Mouse (Mus musculus): ENCODE results near the gene Rora.

The Rora gene

GRCm38 (mm10) chr9:69372871-69373270 is 719.3 kb downstream of the Rora start:
- DNase-seq: no peak

- peak; percentile 19 for DNase-seq
Measured at GRCm38 (mm10) chr9:69376982-69377653, 723.5 kb downstream of the Rora start.

GRCm38 (mm10) chr9:69377654-69378045 is 724.1 kb downstream of the Rora start:
- DNase-seq: no peak

DNA sequence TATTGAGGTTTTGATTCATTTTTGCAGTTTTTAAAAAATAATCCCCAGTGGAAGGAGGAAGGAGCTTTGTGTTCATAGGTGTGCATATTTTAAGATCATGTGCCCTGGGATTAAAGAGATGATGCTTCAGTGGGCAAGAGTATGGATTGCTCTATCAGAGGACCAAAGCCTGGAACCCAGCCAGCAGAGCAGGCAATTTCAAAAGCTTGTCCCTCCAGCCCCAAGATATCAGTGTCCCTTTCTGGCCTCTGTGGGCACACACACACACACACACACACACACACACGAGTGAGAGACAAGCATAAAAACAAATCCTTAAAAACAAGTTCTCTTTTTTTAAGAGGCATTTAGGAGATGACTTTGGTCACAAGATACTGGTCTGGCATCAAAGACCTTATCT is 727.0 kb downstream of the Rora start:
- no peak for DNase-seq

DNA sequence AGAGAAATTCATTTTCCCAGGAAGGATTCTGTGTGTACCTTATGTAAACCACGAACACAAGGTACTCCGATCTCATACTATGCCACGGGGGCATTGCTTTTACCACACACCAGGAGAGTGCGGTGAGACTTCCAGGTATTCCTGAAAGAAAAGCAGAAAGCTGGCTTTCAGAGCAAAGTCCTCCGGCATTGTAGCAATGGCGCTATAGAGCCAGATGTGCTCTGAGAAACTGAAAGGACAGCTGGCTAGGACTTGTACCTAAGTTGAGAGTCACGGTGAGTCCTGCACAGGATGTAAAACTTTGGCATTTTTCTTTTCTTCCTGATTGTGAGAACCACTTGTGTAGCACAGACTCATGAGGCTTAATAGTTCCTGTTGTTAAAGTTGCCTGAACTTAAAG is 728.2 kb downstream of the Rora start:
- DNase-seq: peak; percentile 23

DNA sequence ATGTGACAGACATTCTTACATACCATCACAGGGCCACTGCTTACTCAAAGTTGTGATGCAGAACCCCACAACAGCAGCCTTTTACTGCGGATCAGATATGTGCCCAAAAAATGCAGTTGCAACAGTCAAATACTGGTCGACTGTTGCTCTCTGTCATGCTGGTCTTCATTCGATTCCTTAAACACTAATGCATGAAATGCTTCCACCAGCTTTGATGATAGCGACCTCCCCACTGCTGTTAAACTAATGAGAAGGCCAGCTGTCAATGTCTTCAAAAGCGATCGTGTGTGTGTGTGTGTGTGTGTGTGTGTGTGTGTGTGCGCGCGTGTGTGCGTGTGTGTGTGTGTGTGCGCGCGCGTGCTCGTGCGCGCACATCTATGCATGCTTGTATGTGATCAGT is 730.9 kb downstream of the Rora start:
- no peak for DNase-seq

DNA sequence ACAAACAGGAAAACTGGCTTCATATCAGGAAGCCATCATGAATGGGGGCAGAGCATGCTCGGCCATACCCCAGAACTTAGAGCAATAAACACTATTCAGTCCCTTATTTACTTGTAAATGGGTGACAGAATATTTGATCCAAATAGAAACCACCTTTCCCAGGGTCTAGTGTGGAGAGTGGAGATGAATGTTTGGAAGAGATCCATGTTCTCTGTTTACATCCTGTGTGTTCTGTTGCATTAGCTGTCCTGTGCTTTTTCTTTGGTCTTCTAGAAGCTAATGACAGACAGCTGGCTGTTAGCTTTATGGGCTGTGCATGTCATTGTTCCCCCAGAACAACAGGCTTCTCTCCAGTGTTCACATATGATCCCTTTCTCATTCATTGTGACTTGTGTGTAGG is 731.3 kb downstream of the Rora start:
- no peak for DNase-seq

DNA sequence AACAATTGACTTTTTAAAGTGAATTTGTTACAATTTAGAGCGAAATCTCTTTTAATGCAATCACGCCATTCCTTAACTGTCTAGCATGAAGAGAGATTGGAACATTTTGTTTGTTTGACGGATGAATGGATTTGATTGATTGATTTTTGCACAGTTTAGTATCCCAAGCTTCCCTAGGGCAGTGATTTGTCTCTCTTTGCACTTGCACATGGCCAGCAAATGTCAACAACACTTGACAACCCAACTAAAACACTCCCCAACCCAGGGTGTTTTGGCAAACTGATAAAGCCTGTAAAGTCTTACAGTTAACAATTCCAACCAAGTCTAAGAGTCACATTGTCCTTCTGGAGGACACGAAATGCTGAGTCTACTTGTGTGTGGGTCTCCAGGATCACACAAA is 733.7 kb downstream of the Rora start:
- DNase-seq: no peak

GRCm38 (mm10) chr9:69390631-69391030 is 737.0 kb downstream of the Rora start:
- DNase-seq: no peak

DNA sequence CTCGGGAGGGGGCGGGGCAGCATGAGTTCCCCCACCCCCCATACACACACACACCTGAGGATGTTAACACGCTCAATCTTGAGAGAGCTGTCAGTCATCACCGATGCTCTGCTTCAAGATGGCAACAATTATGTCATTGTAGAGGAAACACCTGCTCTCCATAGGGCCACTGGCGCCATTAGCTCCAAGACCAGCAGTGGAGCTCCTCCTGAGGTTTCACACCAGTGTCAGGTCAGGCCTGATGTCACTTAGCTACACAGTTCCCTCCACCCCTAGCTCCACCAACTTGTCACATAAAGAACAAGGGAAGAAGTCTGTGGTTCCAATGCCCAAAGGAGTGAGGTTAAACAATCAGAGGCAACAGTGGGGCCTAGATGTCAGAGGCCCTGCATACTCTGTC is 740.6 kb downstream of the Rora start:
- DNase-seq: no peak

DNA sequence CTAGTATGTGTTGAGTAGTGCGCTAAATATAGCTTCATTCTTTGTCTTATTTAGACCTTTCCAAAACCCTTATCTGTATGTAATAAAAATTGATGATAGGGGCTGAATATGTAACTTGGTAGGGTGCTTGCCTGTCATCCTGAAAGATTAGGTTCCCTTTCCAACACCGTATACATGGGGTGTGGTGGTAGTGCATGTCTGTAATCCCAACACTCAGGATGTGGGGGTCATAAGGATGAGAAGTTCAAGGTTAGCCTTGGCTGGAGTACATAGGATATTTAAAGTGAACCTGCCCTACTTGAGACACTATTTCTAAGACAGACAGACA is 743.8 kb downstream of the Rora start:
- no peak for DNase-seq

GRCm38 (mm10) chr9:69397760-69398452 is 744.3 kb downstream of the Rora start, which contains the start of gene Ice2:
Gene Ice2, plus strand, starts transcription at chr9:69397906.
- DNase-seq: peak; percentile 91

DNA sequence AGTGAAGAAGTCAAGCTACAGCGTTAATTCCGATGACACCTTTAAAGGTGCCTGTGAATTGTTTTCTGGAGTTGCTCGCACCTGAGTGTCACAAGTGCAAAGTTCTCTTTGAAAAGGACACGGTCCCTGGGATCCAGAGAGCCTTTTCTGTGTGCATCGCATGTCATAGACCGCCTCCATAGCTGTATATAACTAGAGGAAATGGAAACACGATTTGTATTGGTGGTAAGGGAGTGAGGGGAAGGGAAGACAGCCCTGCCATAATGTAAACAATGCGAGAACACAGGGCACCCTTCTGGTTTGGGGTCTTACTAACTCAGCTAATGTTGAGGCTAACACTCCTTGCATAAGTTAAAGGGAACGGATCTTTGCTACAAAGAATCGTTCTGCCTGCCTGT is 744.9 kb downstream of the Rora start:
- no peak for DNase-seq

GRCm38 (mm10) chr9:69404671-69405070 is 751.1 kb downstream of the Rora start:
- no peak for DNase-seq

DNA sequence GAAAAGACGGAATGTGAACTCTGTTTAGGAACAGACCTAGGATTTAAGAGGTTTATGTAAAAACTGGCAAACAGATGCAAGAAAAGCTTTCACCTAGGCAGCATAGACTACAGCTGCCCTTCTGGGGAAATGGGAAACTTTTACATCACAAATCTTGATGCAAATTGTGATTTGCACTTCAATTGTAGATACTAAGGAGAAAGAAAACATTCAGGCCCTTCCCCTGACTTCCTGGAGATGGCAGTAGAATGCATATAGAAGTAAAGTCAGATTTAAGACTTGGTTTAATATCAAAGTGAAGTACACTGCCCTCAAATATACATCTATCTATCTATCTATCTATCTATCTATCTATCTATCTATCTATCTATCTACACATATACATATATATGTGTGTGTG is 765.9 kb downstream of the Rora start:
- peak; percentile 17 for DNase-seq

DNA sequence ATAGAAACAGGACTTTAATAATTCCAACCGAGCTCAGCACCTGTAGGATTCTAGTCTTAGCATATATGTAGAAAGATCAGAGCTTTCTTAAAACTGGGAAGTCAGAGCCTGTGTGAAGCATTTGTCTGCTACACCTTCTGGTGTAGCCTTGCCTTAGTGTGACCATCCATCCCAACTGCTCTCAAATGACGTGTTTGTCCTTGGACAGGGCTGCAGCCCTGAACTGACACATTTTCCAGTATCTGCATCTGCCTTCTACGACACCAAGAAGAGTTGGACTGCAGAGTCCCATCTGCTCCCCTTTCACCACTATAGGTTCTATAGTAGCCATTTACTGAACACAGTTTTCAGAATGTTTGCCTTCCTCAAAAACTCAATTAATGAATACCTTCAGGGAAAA is 776.9 kb downstream of the Rora start:
- DNase-seq: no peak

DNA sequence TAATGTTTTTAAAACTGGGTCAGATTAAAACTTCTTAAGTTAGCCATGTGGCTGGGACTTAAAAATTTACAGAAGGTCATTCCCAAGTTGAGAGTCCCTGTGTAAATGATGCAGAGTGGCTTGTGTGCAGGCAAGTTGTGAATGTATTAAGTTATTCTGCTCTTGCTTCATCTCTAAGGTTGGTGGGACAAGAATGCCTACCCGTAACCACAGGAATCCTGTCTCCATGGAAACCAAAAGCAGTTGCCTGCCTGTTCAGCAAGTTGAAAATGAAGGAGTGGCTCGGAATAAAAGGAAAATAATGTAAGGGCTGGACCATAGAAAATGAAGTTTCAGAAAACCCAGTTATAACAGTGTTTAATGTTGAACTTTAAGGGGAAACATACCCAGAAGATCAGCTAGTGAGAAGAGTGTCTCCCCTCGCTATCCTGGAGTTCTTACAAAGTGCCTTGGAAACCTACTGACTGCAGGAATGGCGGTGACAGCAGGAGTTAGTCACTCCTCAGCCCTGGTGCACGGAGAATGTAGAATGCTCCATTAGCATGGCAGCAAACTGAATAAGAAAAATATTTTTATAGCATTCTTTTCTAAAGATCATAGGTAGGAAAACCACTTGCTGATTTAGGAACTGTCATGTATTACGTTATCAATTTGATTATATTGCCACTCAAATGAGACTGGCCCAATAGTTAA is 778.4 kb downstream of the Rora start:
- peak; percentile 74 for DNase-seq

DNA sequence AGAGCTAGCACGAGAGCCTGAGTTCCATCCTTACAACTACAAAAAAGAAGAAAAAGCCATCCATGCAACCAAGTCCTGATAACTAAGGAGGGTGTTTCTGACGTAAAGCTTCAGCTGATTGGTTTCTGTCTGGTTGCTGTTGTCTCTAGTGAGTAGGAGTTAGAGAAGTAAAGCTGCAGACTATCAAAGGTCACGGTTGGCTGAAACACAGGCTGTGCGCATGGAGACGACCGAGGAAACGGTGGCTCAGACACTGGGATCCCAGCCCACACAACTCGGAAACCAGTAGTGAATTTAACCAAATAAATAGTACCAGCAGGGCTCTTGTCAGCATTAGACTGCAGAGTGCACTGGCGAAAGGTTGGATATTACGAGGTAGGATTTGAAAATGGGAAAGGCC is 781.6 kb downstream of the Rora start:
- no peak for DNase-seq

GRCm38 (mm10) chr9:69435662-69436061 is 782.1 kb downstream of the Rora start:
- DNase-seq: no peak
